In the genomic region with DNA sequence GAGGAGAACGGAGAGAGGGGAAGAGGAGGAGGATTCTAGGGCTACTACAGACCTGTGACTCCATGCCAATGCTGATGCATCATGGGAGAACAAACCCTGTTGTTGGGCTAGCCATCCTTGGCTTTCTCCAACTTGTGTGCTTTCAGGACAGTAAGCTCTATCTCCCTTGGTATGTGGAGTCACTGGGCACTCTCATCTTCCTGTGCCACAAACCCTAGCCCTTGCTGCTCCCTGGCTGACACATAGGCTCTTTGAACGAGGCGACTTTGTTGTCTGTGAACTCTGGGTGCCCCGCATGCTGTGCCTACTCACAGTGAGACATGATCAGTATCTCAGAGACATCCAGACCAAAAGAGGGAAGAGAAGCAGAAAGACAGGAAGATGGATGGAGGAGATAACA, we compare ENCODE assay signal across 28 mouse cellular contexts.
"Had no signal": no experiment of that assay in that cellular context is flagged by ENCODE, and none has a peak within 500 bp of the region (broad histone marks: within the 10 kb centered on the region; RNA-seq: fewer than 3 reads in every experiment).

No protein-coding gene starts in this region.

- ATAC-seq: forebrain, embryonic 13.5 days; forebrain, embryonic 14.5 days; forebrain, embryonic 15.5 days; forebrain, embryonic 16.5 days; forebrain, postnatal 0 days had no signal

- H3K27me3 ChIP-seq: embryonic facial prominence, embryonic 12.5 days; embryonic facial prominence, embryonic 13.5 days; embryonic facial prominence, embryonic 15.5 days; forebrain, embryonic 12.5 days; forebrain, embryonic 13.5 days; forebrain, embryonic 15.5 days had no signal

- H3K27ac ChIP-seq: embryonic facial prominence, embryonic 10.5 days; embryonic facial prominence, embryonic 12.5 days; embryonic facial prominence, embryonic 13.5 days; embryonic facial prominence, embryonic 15.5 days; forebrain, embryonic 10.5 days; forebrain, embryonic 12.5 days; forebrain, embryonic 13.5 days; forebrain, embryonic 15.5 days; gastrocnemius, adult 2 months; heart, adult 2 months had no signal

- H3K4me3 ChIP-seq: embryonic facial prominence, embryonic 10.5 days; embryonic facial prominence, embryonic 12.5 days; embryonic facial prominence, embryonic 13.5 days; embryonic facial prominence, embryonic 15.5 days; erythroblast, embryonic 14.5 days; forebrain, embryonic 10.5 days; forebrain, embryonic 12.5 days; forebrain, embryonic 13.5 days; forebrain, embryonic 15.5 days; gastrocnemius, adult 2 months; heart, adult 2 months had no signal

- H3K9ac ChIP-seq: embryonic facial prominence, embryonic 12.5 days; embryonic facial prominence, embryonic 13.5 days; embryonic facial prominence, embryonic 15.5 days; forebrain, embryonic 12.5 days; forebrain, embryonic 13.5 days; forebrain, embryonic 15.5 days; forebrain, postnatal 0 days had no signal

- H3K36me3 ChIP-seq: embryonic facial prominence, embryonic 10.5 days; embryonic facial prominence, embryonic 12.5 days; embryonic facial prominence, embryonic 13.5 days; embryonic facial prominence, embryonic 15.5 days; forebrain, embryonic 10.5 days; forebrain, embryonic 12.5 days; forebrain, embryonic 15.5 days had no signal

- H3K9me3 ChIP-seq: embryonic facial prominence, embryonic 10.5 days; embryonic facial prominence, embryonic 12.5 days; embryonic facial prominence, embryonic 13.5 days; embryonic facial prominence, embryonic 15.5 days; forebrain, embryonic 10.5 days; forebrain, embryonic 12.5 days; forebrain, embryonic 13.5 days; forebrain, embryonic 15.5 days had no signal

- DNase-seq: cerebellum, adult 2 months; cerebellum, adult 8-10 months; cerebellum, adult 9-10 months; cerebellum, adult 9-11 months; cerebellum, postnatal 10 days; cerebellum, postnatal 14 days; cerebellum, postnatal 25 days; cerebellum, postnatal 36 days; embryo, embryonic 11 days; forebrain, postnatal 0 days; gastrocnemius, adult 2 months; gastrocnemius, postnatal 10 days; gastrocnemius, postnatal 14 days; gastrocnemius, postnatal 25 days; gastrocnemius, postnatal 36 days; heart, adult 18-20 months; heart, adult 2 months had no signal

- H3K4me2 ChIP-seq: embryonic facial prominence, embryonic 12.5 days; embryonic facial prominence, embryonic 13.5 days; embryonic facial prominence, embryonic 15.5 days; forebrain, embryonic 12.5 days; forebrain, embryonic 13.5 days; forebrain, embryonic 15.5 days had no signal

- H3K4me1 ChIP-seq: forebrain, embryonic 10.5 days; forebrain, embryonic 12.5 days; forebrain, embryonic 13.5 days; forebrain, embryonic 15.5 days had no signal
